Mouse (Mus musculus) liver, embryonic 14.5 days (tissue): ENCODE measurements around the gene Creb5.

Experiments used
- CTCF ChIP-seq: IDR thresholded peaks from 2 replicates; pipeline ENCODE4 v1.5.1; 2016; ENCODE audit warnings: antibody characterized with exemption, low read depth, control low read depth
- EP300 ChIP-seq: IDR thresholded peaks from 2 replicates; pipeline ENCODE4 v1.6.1; 2016; ENCODE audit warnings: antibody characterized with exemption, low read depth

- no peak for TF ChIP-seq EP300
- TF ChIP-seq CTCF: no peak
Observed at GRCm38 (mm10) chr6:53271216-53271615, 15.9 kb upstream of the Creb5 start.
